Mouse (Mus musculus) embryonic facial prominence, embryonic 13.5 days (tissue): ENCODE results near the gene Kars. TPM values are rescaled to one million over a fixed set of nuclear protein-coding genes. Genes with fewer than 3 reads are reported as not detected.

Source experiments
- ATAC-seq: fragments of 200-750 bp; cut with Nextera tagmentation; 2 replicates; pipeline ENCODE4 v1.8.0; 2017; ENCODE audit warnings: low read depth; ENCODE audit not compliant: insufficient number of reproducible peaks, insufficient read depth, low FRiP score, low TSS enrichment
- H3K27ac ChIP-seq: fragments of 300-500 bp; sonication (generic); 2 replicates; pipeline ENCODE4 v1.5.1; 2015; ENCODE audit warnings: moderate library complexity, mild to moderate bottlenecking, inconsistent platforms
- H3K27me3 ChIP-seq: fragments of 300-500 bp; sonication (generic); 2 replicates; pipeline ENCODE4 v1.6.1; 2015; ENCODE audit warnings: mild to moderate bottlenecking, inconsistent platforms
- H3K36me3 ChIP-seq: fragments of 300-500 bp; sonication (generic); 2 replicates; pipeline ENCODE4 v1.6.1; 2015; ENCODE audit warnings: mild to moderate bottlenecking, inconsistent platforms
- H3K4me1 ChIP-seq: fragments of 300-500 bp; sonication (generic); 2 replicates; pipeline ENCODE4 v1.6.1; 2015; ENCODE audit warnings: inconsistent platforms
- H3K4me2 ChIP-seq: fragments of 300-500 bp; sonication (generic); 2 replicates; pipeline ENCODE4 v1.6.1; 2015; ENCODE audit warnings: moderate library complexity, mild to moderate bottlenecking, inconsistent platforms
- H3K4me3 ChIP-seq: fragments of 300-500 bp; sonication (generic); 2 replicates; pipeline ENCODE4 v1.5.1; 2015; ENCODE audit warnings: mild to moderate bottlenecking, inconsistent platforms
- H3K9ac ChIP-seq: fragments of 300-500 bp; sonication (generic); 2 replicates; pipeline ENCODE4 v1.6.1; 2015; ENCODE audit warnings: mild to moderate bottlenecking, inconsistent platforms
- H3K9me3 ChIP-seq: fragments of 300-500 bp; sonication (generic); 2 replicates; pipeline ENCODE4 v1.6.1; 2016; ENCODE audit warnings: inconsistent platforms
- WGBS: fragments of 180-500 bp; shearing (Covaris S2); methylation state at CpG from one replicate; pipeline ENCODE4 v1.1.7; 2015; ENCODE audit warnings: mixed read lengths; 5-methylcytosine and 5-hydroxymethylcytosine counted together
- polyA plus RNA-seq: library from polyadenylated mRNA; unstranded; fragments of >200 nt; fragmentation: Nextera tagmentation; extraction: Ambion mirVana; gene quantifications from 2 replicates; pipeline ENCODE4 v1.2.1, GENCODE M21; 2015

The Kars gene
- 209 and 220 TPM in 2 replicates for polyA plus RNA-seq

- Histone ChIP-seq H3K4me2 (peak within 1 kb of the TSS; percentile 88), H3K4me1 (peaks cover 26% of the 10 kb centered on the region), H3K27ac (peak within 1 kb of the TSS; percentile 86), H3K9me3 (no peaks in the 10 kb centered on the region), H3K36me3 (peaks cover 13% of the 10 kb centered on the region), H3K9ac (peak within 1 kb of the TSS; percentile 93), H3K4me3 (peak within 1 kb of the TSS; percentile 98), H3K27me3 (no peaks in the 10 kb centered on the region)
- peak; percentile 88 for ATAC-seq
- under 1% methylated on average over 61 of the region's 61 CpGs for WGBS
Measured at GRCm38 (mm10) chr8:112010997-112011815, at the start of gene Kars, which contains the start of gene Terf2ip. Kars (minus strand) TSS chr8:112011323. Terf2ip (plus strand) TSS chr8:112011398.

GRCm38 (mm10) chr8:112054456-112054855, 43.3 kb upstream of the Kars start:
- H3K9me3 ChIP-seq = no peaks in the 10 kb centered on the region
- H3K36me3 ChIP-seq = no peaks in the 10 kb centered on the region
- no peak for ATAC-seq
- no peak overlapping the region for H3K27ac ChIP-seq
- no peaks in the 10 kb centered on the region for H3K27me3 ChIP-seq
- H3K4me1 ChIP-seq = no peaks in the 10 kb centered on the region
- H3K4me3 ChIP-seq = no peak overlapping the region
- no peak overlapping the region for H3K4me2 ChIP-seq
- H3K9ac ChIP-seq = no peak overlapping the region

GRCm38 (mm10) chr8:112051537-112051936, 40.4 kb upstream of the Kars start:
- Histone ChIP-seq H3K9ac (no peak overlapping the region), H3K9me3 (no peaks in the 10 kb centered on the region), H3K4me3 (no peak overlapping the region), H3K27me3 (no peaks in the 10 kb centered on the region), H3K36me3 (no peaks in the 10 kb centered on the region), H3K27ac (no peak overlapping the region), H3K4me1 (no peaks in the 10 kb centered on the region), H3K4me2 (no peak overlapping the region)
- ATAC-seq = no peak
- 78% methylated on average over 9 of the region's 9 CpGs for WGBS

- H3K4me3 ChIP-seq = no peak overlapping the region
- H3K4me1 ChIP-seq = no peaks in the 10 kb centered on the region
- no peak overlapping the region for H3K9ac ChIP-seq
- ATAC-seq = no peak
- no peaks in the 10 kb centered on the region for H3K36me3 ChIP-seq
- H3K9me3 ChIP-seq = no peaks in the 10 kb centered on the region
- H3K27me3 ChIP-seq = no peaks in the 10 kb centered on the region
- H3K4me2 ChIP-seq = no peak overlapping the region
- H3K27ac ChIP-seq = no peak overlapping the region
- WGBS = 81% methylated on average over 6 of the region's 6 CpGs
Measured at GRCm38 (mm10) chr8:112049984-112050383, 38.9 kb upstream of the Kars start.

DNA sequence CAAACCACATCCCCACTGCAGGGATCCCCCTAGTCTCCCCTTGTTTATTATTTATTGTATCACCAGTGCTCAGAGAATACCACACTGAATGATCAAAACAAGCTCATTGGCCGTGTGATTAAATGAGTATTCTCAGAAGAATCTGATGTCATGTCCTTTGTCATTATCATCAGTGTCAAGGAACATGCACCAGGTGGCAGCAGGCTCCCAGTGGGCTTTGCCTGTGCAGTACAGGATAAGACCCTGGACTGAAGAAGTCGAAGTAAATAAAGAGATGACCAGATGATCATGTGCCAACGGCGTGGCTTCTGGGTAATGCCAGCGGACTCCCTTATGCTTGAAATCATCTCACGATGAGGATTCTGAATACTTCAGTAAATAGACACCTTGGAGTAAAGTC, 37.2 kb upstream of the Kars start:
- Histone ChIP-seq H3K9ac (no peak overlapping the region), H3K36me3 (no peaks in the 10 kb centered on the region), H3K4me3 (no peak overlapping the region), H3K9me3 (no peaks in the 10 kb centered on the region), H3K4me1 (no peaks in the 10 kb centered on the region), H3K27me3 (no peaks in the 10 kb centered on the region), H3K4me2 (no peak overlapping the region), H3K27ac (no peak overlapping the region)
- ATAC-seq = no peak
- WGBS = 79% methylated on average over 6 of the region's 6 CpGs

- 3% methylated on average over 7 of the region's 7 CpGs for WGBS
- H3K4me3 ChIP-seq = no peak overlapping the region
- H3K27me3 ChIP-seq = no peaks in the 10 kb centered on the region
- no peaks in the 10 kb centered on the region for H3K4me1 ChIP-seq
- H3K9ac ChIP-seq = no peak overlapping the region
- no peaks in the 10 kb centered on the region for H3K36me3 ChIP-seq
- H3K9me3 ChIP-seq = no peaks in the 10 kb centered on the region
- H3K27ac ChIP-seq = no peak overlapping the region
- ATAC-seq = no peak
- no peak overlapping the region for H3K4me2 ChIP-seq
Measured at GRCm38 (mm10) chr8:112045896-112046295, 34.8 kb upstream of the Kars start.

- H3K36me3 ChIP-seq = no peaks in the 10 kb centered on the region
- WGBS = 93% methylated on average over 5 of the region's 5 CpGs
- ATAC-seq = no peak
Measured at GRCm38 (mm10) chr8:112045182-112045581, 34.1 kb upstream of the Kars start.

GRCm38 (mm10) chr8:112037521-112037920, 26.4 kb upstream of the Kars start:
- WGBS = 77% methylated on average over 17 of the region's 18 CpGs
- no peak for ATAC-seq
- H3K27me3 ChIP-seq = no peaks in the 10 kb centered on the region
- no peaks in the 10 kb centered on the region for H3K9me3 ChIP-seq
- no peak overlapping the region for H3K4me3 ChIP-seq
- H3K9ac ChIP-seq = no peak overlapping the region
- no peaks in the 10 kb centered on the region for H3K4me1 ChIP-seq
- no peaks in the 10 kb centered on the region for H3K36me3 ChIP-seq
- H3K27ac ChIP-seq = no peak overlapping the region
- H3K4me2 ChIP-seq = no peak overlapping the region

More at GRCm38 (mm10) chr8:112045182-112045581, 34.1 kb upstream of the Kars start:
- no peaks in the 10 kb centered on the region for H3K27me3 ChIP-seq
- H3K27ac ChIP-seq = no peak overlapping the region
- no peaks in the 10 kb centered on the region for H3K4me1 ChIP-seq
- no peak overlapping the region for H3K4me2 ChIP-seq
- H3K9ac ChIP-seq = no peak overlapping the region
- H3K9me3 ChIP-seq = no peaks in the 10 kb centered on the region
- no peak overlapping the region for H3K4me3 ChIP-seq

- no peak overlapping the region for H3K4me2 ChIP-seq
- H3K9ac ChIP-seq = no peak overlapping the region
- WGBS = 6% methylated on average over 8 of the region's 8 CpGs
- no peaks in the 10 kb centered on the region for H3K27me3 ChIP-seq
- no peak overlapping the region for H3K27ac ChIP-seq
- H3K9me3 ChIP-seq = no peaks in the 10 kb centered on the region
- no peak overlapping the region for H3K4me3 ChIP-seq
- H3K4me1 ChIP-seq = no peaks in the 10 kb centered on the region
- ATAC-seq = no peak
- H3K36me3 ChIP-seq = no peaks in the 10 kb centered on the region
Measured at GRCm38 (mm10) chr8:112034603-112035002, 23.5 kb upstream of the Kars start.

- Histone ChIP-seq H3K4me1 (no peaks in the 10 kb centered on the region), H3K36me3 (no peaks in the 10 kb centered on the region), H3K4me3 (no peak overlapping the region), H3K27ac (no peak overlapping the region), H3K9me3 (no peaks in the 10 kb centered on the region), H3K27me3 (no peaks in the 10 kb centered on the region), H3K4me2 (no peak overlapping the region), H3K9ac (no peak overlapping the region)
- no peak for ATAC-seq
- 45% methylated on average over 7 of the region's 7 CpGs for WGBS
Measured at GRCm38 (mm10) chr8:112033071-112033470, 21.9 kb upstream of the Kars start.

GRCm38 (mm10) chr8:112030663-112031062, 19.5 kb upstream of the Kars start:
- WGBS = 51% methylated on average over 6 of the region's 6 CpGs

GRCm38 (mm10) chr8:112029455-112029854, 18.3 kb upstream of the Kars start:
- Histone ChIP-seq H3K4me3 (no peak overlapping the region), H3K36me3 (no peaks in the 10 kb centered on the region), H3K4me2 (no peak overlapping the region), H3K9ac (no peak overlapping the region), H3K9me3 (no peaks in the 10 kb centered on the region), H3K27ac (no peak overlapping the region), H3K27me3 (no peaks in the 10 kb centered on the region), H3K4me1 (peaks cover 15% of the 10 kb centered on the region)
- WGBS = 86% methylated on average over 7 of the region's 7 CpGs
- ATAC-seq = no peak

More at GRCm38 (mm10) chr8:112030663-112031062, 19.5 kb upstream of the Kars start:
- Histone ChIP-seq H3K9me3 (no peaks in the 10 kb centered on the region), H3K4me3 (no peak overlapping the region), H3K27me3 (no peaks in the 10 kb centered on the region), H3K27ac (no peak overlapping the region), H3K9ac (no peak overlapping the region), H3K4me2 (no peak overlapping the region), H3K4me1 (peaks cover 14% of the 10 kb centered on the region), H3K36me3 (no peaks in the 10 kb centered on the region)
- ATAC-seq = no peak
